Mouse (Mus musculus) liver, adult 2 months (tissue): ENCODE data around the gene Pcna. TPM values are rescaled to one million over a fixed set of nuclear protein-coding genes. Genes with fewer than 3 reads are reported as not detected.

ENCODE experiments used
- DNase-seq: peaks from one replicate; pipeline ENCODE4 v3.0.0-alpha.2; 2011; ENCODE audit warnings: low read depth, low spot score; ENCODE audit errors: extremely low read depth
- H3K27ac ChIP-seq: fragments of 200-500 bp; replicated peaks from 2 replicates; pipeline ENCODE4 v1.5.1; 2012; ENCODE audit warnings: low read depth, mild to moderate bottlenecking, control low read depth, inconsistent platforms, low read length; ENCODE audit not compliant: insufficient read depth
- H3K27me3 ChIP-seq: fragments of 200-500 bp; 2 replicates; pipeline ENCODE4 v1.6.1; 2012; ENCODE audit warnings: mild to moderate bottlenecking, moderate library complexity, low read length, inconsistent platforms; ENCODE audit not compliant: control insufficient read depth, insufficient read depth
- H3K36me3 ChIP-seq: fragments of 200-500 bp; 2 replicates; pipeline ENCODE4 v1.6.1; 2012; ENCODE audit warnings: low read length, inconsistent platforms; ENCODE audit not compliant: control insufficient read depth, insufficient read depth
- H3K4me1 ChIP-seq: fragments of 200-500 bp; 2 replicates; pipeline ENCODE4 v1.6.1; 2011; ENCODE audit warnings: low read length; ENCODE audit not compliant: control insufficient read depth, insufficient read depth
- H3K4me3 ChIP-seq: fragments of 200-500 bp; 2 replicates; pipeline ENCODE4 v1.5.1; 2011; ENCODE audit warnings: low read depth, mild to moderate bottlenecking, control low read depth, low read length, moderate library complexity; ENCODE audit not compliant: insufficient read depth
- H3K79me2 ChIP-seq: fragments of 200-500 bp; 2 replicates; pipeline ENCODE4 v1.6.1; 2012; ENCODE audit warnings: inconsistent platforms, mild to moderate bottlenecking, low read length, moderate library complexity; ENCODE audit not compliant: control insufficient read depth, insufficient read depth
- H3K9ac ChIP-seq: fragments of 200-500 bp; 2 replicates; pipeline ENCODE4 v1.6.1; 2012; ENCODE audit warnings: low read depth, mild to moderate bottlenecking, control low read depth, inconsistent platforms, low read length
- CTCF ChIP-seq: fragments of 200-500 bp; IDR thresholded peaks from 2 replicates; pipeline ENCODE4 v1.5.1; 2011; ENCODE audit warnings: low read depth, low read length, control low read depth
- POLR2A ChIP-seq: fragments of 200-500 bp; IDR thresholded peaks from 2 replicates; pipeline ENCODE4 v1.6.1; 2011; ENCODE audit warnings: low read length, control low read depth; ENCODE audit not compliant: insufficient read depth; ENCODE audit errors: extremely low read depth
- WGBS: fragments of 180-500 bp; shearing (Covaris S2); methylation state at CpG from one replicate; pipeline ENCODE4 v1.1.7; 2018; 5-methylcytosine and 5-hydroxymethylcytosine counted together
- polyA plus RNA-seq: library from polyadenylated mRNA; depleted of rRNA; stranded (reverse); fragments of >200 nt; gene quantifications from 2 replicates; pipeline ENCODE4 v1.2.3, GENCODE M21; 2012
- total RNA-seq: library from RNA; depleted of rRNA; stranded (reverse); fragments of >200 nt; gene quantifications from 2 replicates; pipeline ENCODE4 v1.2.3, GENCODE M21; 2014

Pcna gene
- total and polyA plus RNA-seq, 2 experiments = 20.6 to 39.0 TPM

- 24% methylated on average over 2 of the region's 2 CpGs for WGBS
- Histone ChIP-seq H3K27ac (peak overlapping the region; percentile 98), H3K79me2 (peaks cover 31% of the 10 kb centered on the region), H3K9ac (peak overlapping the region; percentile 37; the same call in 1 of the 2 replicates), H3K4me1 (peaks cover 29% of the 10 kb centered on the region), H3K27me3 (no peaks in the 10 kb centered on the region), H3K4me3 (no peak overlapping the region), H3K36me3 (no peaks in the 10 kb centered on the region)
- DNase-seq = peak; percentile 94
- TF ChIP-seq POLR2A = 0 out of 2 replicates have a peak, but pooled peaks have one; percentile 3
- no peak for TF ChIP-seq CTCF
Observed at GRCm38 (mm10) chr2:132270331-132270951, 17.3 kb upstream of the Pcna start.

GRCm38 (mm10) chr2:132269217-132269616 is 16.1 kb upstream of the Pcna start:
- Histone ChIP-seq H3K36me3 (no peaks in the 10 kb centered on the region), H3K9ac (no peak overlapping the region), H3K4me1 (peaks cover 40% of the 10 kb centered on the region), H3K4me3 (no peak overlapping the region), H3K79me2 (peaks cover 31% of the 10 kb centered on the region), H3K27ac (peak overlapping the region; percentile 98), H3K27me3 (no peaks in the 10 kb centered on the region)
- TF ChIP-seq POLR2A (no peak), CTCF (no peak)
- WGBS = 27% methylated on average over 3 of the region's 3 CpGs
- peak; percentile 76 for DNase-seq

GRCm38 (mm10) chr2:132266086-132266485 is 13.0 kb upstream of the Pcna start:
- TF ChIP-seq POLR2A (no peak), CTCF (no peak)
- H3K4me1 ChIP-seq = peaks cover 35% of the 10 kb centered on the region
- H3K27ac ChIP-seq = peak overlapping the region; percentile 37
- H3K27me3 ChIP-seq = no peaks in the 10 kb centered on the region
- peak; percentile 94 for DNase-seq
- WGBS = 47% methylated on average over 3 of the region's 3 CpGs
- no peak overlapping the region for H3K9ac ChIP-seq
- no peak overlapping the region for H3K4me3 ChIP-seq
- no peaks in the 10 kb centered on the region for H3K36me3 ChIP-seq
- H3K79me2 ChIP-seq = peaks cover 15% of the 10 kb centered on the region

GRCm38 (mm10) chr2:132265196-132265595 is 12.1 kb upstream of the Pcna start:
- TF ChIP-seq CTCF (no peak), POLR2A (no peak)
- DNase-seq = no peak
- Histone ChIP-seq H3K4me3 (no peak overlapping the region), H3K27ac (peak overlapping the region; percentile 90; the same call in 1 of the 2 replicates), H3K27me3 (no peaks in the 10 kb centered on the region), H3K4me1 (peaks cover 31% of the 10 kb centered on the region), H3K79me2 (peaks cover 11% of the 10 kb centered on the region; the same call in 1 of the 2 replicates), H3K36me3 (no peaks in the 10 kb centered on the region), H3K9ac (no peak overlapping the region)
- WGBS = 81% methylated on average over 9 of the region's 9 CpGs

- H3K9ac ChIP-seq = peak overlapping the region; percentile 99
- H3K36me3 ChIP-seq = no peaks in the 10 kb centered on the region
- H3K79me2 ChIP-seq = peaks cover 11% of the 10 kb centered on the region; the same call in 1 of the 2 replicates
- peak overlapping the region; percentile 90 for H3K27ac ChIP-seq
- peak; percentile 73 for DNase-seq
- 2% methylated on average over 6 of the region's 6 CpGs for WGBS
- peaks cover 24% of the 10 kb centered on the region for H3K4me1 ChIP-seq
- TF ChIP-seq POLR2A = no peak
- H3K4me3 ChIP-seq = peak overlapping the region; percentile 97
- H3K27me3 ChIP-seq = no peaks in the 10 kb centered on the region
Observed at GRCm38 (mm10) chr2:132264266-132264710, 11.2 kb upstream of the Pcna start.
